Mouse (Mus musculus) midbrain, postnatal 0 days (tissue): ENCODE results near the gene Ephb6. TPM values are rescaled to one million over a fixed set of nuclear protein-coding genes. Genes with fewer than 3 reads are reported as not detected.

ENCODE experiments used
- ATAC-seq: fragments of 200-750 bp; cut with Nextera tagmentation; 2 replicates; pipeline ENCODE4 v1.8.0; 2017; ENCODE audit warnings: moderate number of reproducible peaks, mild to moderate bottlenecking, moderate TSS enrichment, moderate library complexity; ENCODE audit not compliant: low FRiP score
- DNase-seq: peaks from one replicate; pipeline ENCODE4 v3.0.0-alpha.2; 2015; ENCODE audit warnings: low spot score
- H3K27ac ChIP-seq: fragments of 300-500 bp; sonication (generic); 2 replicates; pipeline ENCODE4 v1.5.1; 2014; ENCODE audit warnings: low read depth, mild to moderate bottlenecking, low read length, mixed read lengths
- H3K27me3 ChIP-seq: fragments of 300-500 bp; sonication (generic); 2 replicates; pipeline ENCODE4 v1.6.1; 2014; ENCODE audit warnings: low read length, control low read depth, mixed read lengths; ENCODE audit not compliant: insufficient read depth
- H3K36me3 ChIP-seq: fragments of 300-500 bp; sonication (generic); 2 replicates; pipeline ENCODE4 v1.6.1; 2014; ENCODE audit warnings: low read length, control low read depth, mixed read lengths; ENCODE audit not compliant: insufficient read depth
- H3K4me1 ChIP-seq: fragments of 300-500 bp; sonication (generic); 2 replicates; pipeline ENCODE4 v1.6.1; 2014; ENCODE audit warnings: mild to moderate bottlenecking, control low read depth, antibody characterized with exemption, low read length, mixed read lengths; ENCODE audit not compliant: insufficient read depth
- H3K4me2 ChIP-seq: fragments of 300-500 bp; sonication (generic); 2 replicates; pipeline ENCODE4 v1.6.1; 2014; ENCODE audit warnings: low read depth, mild to moderate bottlenecking, low read length, mixed read lengths; ENCODE audit not compliant: poor library complexity, severe bottlenecking
- H3K4me3 ChIP-seq: fragments of 300-500 bp; sonication (generic); 2 replicates; pipeline ENCODE4 v1.5.1; 2014; ENCODE audit warnings: low read depth, mild to moderate bottlenecking, low read length, moderate library complexity
- H3K9ac ChIP-seq: fragments of 300-500 bp; sonication (generic); replicated peaks from 2 replicates; pipeline ENCODE4 v1.6.1; 2014; ENCODE audit warnings: mild to moderate bottlenecking, low read length, moderate library complexity, mixed read lengths; ENCODE audit not compliant: poor library complexity, severe bottlenecking
- H3K9me3 ChIP-seq: fragments of 300-500 bp; sonication (generic); 2 replicates; pipeline ENCODE4 v1.6.1; 2016; ENCODE audit warnings: low read length, control low read depth
- CTCF ChIP-seq: IDR thresholded peaks from 2 replicates; pipeline ENCODE4 v1.5.1; 2016; ENCODE audit warnings: antibody characterized with exemption, mild to moderate bottlenecking
- WGBS: fragments of 180-500 bp; shearing (Covaris S2); extraction: QIAGEN DNeasy Blood & Tissue Kit; methylation state at CpG from one replicate; pipeline ENCODE4 v1.1.7; 2014; 5-methylcytosine and 5-hydroxymethylcytosine counted together
- polyA plus RNA-seq: library from polyadenylated mRNA; unstranded; fragments of >200 nt; fragmentation: Nextera tagmentation; extraction: Ambion mirVana; gene quantifications from 2 replicates; pipeline ENCODE4 v1.2.1, GENCODE M21; 2015
- total RNA-seq: library from RNA; depleted of rRNA; stranded (reverse); fragments of >200 nt; gene quantifications from 2 replicates; pipeline ENCODE4 v1.2.3, GENCODE M21; 2014

The Ephb6 gene
- total and polyA plus RNA-seq, 2 experiments from 2014 or later, result 32.0 to 70.3 TPM

DNA sequence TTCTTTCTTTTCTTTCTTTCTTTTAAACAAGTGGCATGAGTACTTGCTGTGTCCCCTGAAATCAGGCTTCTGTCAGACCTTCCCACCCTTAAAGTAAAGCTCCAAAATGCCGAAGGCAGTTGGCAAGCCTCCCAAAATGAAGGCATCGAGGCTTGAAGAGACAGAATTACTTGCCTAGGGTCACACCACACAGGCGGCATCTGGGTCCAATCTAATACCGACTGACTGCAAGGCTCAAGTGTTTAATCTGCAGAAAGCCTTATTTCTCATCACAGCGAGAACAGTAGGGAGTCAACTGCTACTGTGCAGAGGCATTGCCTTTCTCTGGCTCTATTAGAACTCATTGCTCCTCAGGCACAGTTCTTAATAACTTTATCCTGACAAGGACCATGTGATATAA is 28.0 kb upstream of the Ephb6 start:
- Histone ChIP-seq H3K4me2 (no peak overlapping the region), H3K27ac (no peak overlapping the region), H3K36me3 (no peaks in the 10 kb centered on the region), H3K4me3 (no peak overlapping the region), H3K9ac (no peak overlapping the region), H3K27me3 (no peaks in the 10 kb centered on the region), H3K9me3 (no peaks in the 10 kb centered on the region), H3K4me1 (no peaks in the 10 kb centered on the region)
- TF ChIP-seq CTCF, result no peak
- DNase-seq, result peak; percentile 72
- ATAC-seq, result no peak
- WGBS, result 39% methylated on average over 5 of the region's 5 CpGs

DNA sequence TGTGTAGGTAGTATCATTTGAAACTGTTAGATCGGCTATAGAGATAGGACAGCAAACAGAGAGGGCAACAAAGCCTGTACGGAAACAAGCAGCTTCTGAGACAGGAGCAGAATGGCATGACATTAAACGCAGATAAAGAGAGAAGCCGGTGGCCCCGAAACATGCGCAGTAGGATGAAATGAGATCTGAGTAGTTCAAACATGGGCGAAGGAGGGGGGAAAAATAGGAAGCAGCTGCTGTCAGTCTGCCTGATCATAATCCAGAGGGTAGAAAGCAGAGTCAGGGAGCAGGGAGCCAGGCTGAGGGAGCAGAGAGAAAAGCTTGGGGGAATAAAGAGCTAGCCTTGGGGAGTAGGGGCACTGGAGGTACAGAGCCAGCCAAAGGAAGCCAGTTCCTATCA is 24.0 kb upstream of the Ephb6 start:
- ATAC-seq, result no peak

DNA sequence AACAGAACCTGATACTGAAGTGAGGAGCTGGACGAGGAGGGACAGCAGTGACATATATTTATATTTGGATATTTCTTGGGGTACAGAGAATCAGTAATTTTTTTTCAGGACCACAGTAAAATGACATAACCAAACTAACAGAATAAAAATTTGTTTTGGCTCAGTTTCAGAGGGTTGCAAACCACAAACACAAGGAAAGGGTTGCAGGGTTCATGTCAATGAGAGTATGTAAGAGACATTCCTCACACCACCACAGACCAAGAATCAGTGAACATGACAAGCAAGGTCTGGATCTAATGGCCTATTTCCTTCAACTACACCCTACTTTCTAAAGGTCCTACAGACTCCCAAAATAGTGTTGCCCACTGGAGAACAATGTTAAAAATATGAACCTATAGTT is 23.1 kb upstream of the Ephb6 start:
- DNase-seq, result no peak
- no peak for ATAC-seq
- TF ChIP-seq CTCF, result no peak
- H3K27ac ChIP-seq, result no peak overlapping the region
- no peak overlapping the region for H3K4me3 ChIP-seq
- no peaks in the 10 kb centered on the region for H3K9me3 ChIP-seq
- H3K4me2 ChIP-seq, result no peak overlapping the region
- no peaks in the 10 kb centered on the region for H3K4me1 ChIP-seq
- no peaks in the 10 kb centered on the region for H3K36me3 ChIP-seq
- H3K27me3 ChIP-seq, result no peaks in the 10 kb centered on the region
- WGBS, result 86% methylated on average over 1 of the region's 1 CpGs
- no peak overlapping the region for H3K9ac ChIP-seq

More for the DNA sequence above, 24.0 kb upstream of the Ephb6 start:
- WGBS, result 18% methylated on average over 7 of the region's 7 CpGs
- no peak overlapping the region for H3K27ac ChIP-seq
- H3K9ac ChIP-seq, result no peak overlapping the region
- no peak overlapping the region for H3K4me3 ChIP-seq
- no peaks in the 10 kb centered on the region for H3K4me1 ChIP-seq
- no peaks in the 10 kb centered on the region for H3K27me3 ChIP-seq
- H3K36me3 ChIP-seq, result no peaks in the 10 kb centered on the region
- no peak for TF ChIP-seq CTCF
- H3K9me3 ChIP-seq, result no peaks in the 10 kb centered on the region
- no peak overlapping the region for H3K4me2 ChIP-seq
- DNase-seq, result no peak

DNA sequence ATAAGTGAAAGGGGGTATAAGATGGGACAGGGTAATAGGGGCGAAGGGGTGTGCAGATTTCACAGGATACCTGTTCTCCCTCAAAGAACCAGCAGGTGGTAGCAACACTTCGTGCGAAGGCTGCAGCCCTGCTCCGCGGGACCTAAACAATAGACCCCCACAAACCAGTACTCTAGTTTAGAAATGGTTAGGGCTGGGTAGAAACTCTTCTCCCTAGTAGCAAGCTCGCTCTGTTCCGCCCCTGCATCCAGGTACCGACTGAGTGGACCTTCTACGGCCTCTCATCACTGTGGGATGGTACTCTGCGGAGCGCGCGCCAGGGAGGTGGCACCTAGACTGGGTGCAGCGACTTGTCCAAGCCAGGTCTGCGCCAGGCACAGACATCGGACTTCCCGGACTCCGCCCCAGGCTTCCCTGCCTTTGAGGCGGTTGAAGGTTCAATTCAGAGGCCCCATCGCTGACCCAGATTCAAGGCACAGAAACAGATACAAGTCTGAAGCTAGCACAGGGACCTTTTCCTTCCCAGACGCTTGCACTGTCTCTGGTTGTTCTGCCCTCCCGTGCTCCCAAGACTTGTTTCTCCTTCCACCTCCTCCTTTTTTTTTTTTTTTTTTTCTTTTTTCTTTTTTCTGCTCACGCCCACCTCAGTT is 756 bp upstream of the Ephb6 start:
- Histone ChIP-seq H3K4me2 (peak overlapping the region; percentile 93), H3K36me3 (no peaks in the 10 kb centered on the region), H3K27me3 (no peaks in the 10 kb centered on the region), H3K27ac (peak overlapping the region; percentile 73), H3K9me3 (no peaks in the 10 kb centered on the region), H3K9ac (peak overlapping the region; percentile 76), H3K4me3 (peak overlapping the region; percentile 68), H3K4me1 (peaks cover 17% of the 10 kb centered on the region; the same call in 1 of the 2 replicates)
- whole genome bisulfite sequencing, result under 1% methylated on average over 23 of the region's 23 CpGs
- ATAC-seq, result peak; percentile 77
- peak; percentile 83 for DNase-seq
- peak; percentile 85 for TF ChIP-seq CTCF

GRCm38 (mm10) chr6:41605794-41606104 is 467 bp downstream of the Ephb6 start:
- ATAC-seq, result peak; percentile 50
- peak overlapping the region; percentile 68 for H3K4me3 ChIP-seq

GRCm38 (mm10) chr6:41606214-41606613 is 932 bp downstream of the Ephb6 start:
- Histone ChIP-seq H3K27ac (no peak overlapping the region), H3K27me3 (no peaks in the 10 kb centered on the region), H3K9me3 (no peaks in the 10 kb centered on the region), H3K4me3 (peak overlapping the region; percentile 68), H3K9ac (peak overlapping the region; percentile 76), H3K4me1 (peaks cover 17% of the 10 kb centered on the region; the same call in 1 of the 2 replicates), H3K36me3 (no peaks in the 10 kb centered on the region), H3K4me2 (peak overlapping the region; percentile 93)
- TF ChIP-seq CTCF, result peak; percentile 20; the same call in 1 of the 2 replicates
- DNase-seq, result peak; percentile 22
- no peak for ATAC-seq
- 5% methylated on average over 4 of the region's 4 CpGs for WGBS

More at GRCm38 (mm10) chr6:41605794-41606104, 467 bp downstream of the Ephb6 start:
- no peak for DNase-seq
- WGBS, result 1% methylated on average over 7 of the region's 7 CpGs
- peak overlapping the region; percentile 93 for H3K4me2 ChIP-seq
- H3K27me3 ChIP-seq, result no peaks in the 10 kb centered on the region
- no peaks in the 10 kb centered on the region for H3K9me3 ChIP-seq
- peak overlapping the region; percentile 76 for H3K9ac ChIP-seq
- peak overlapping the region; percentile 73 for H3K27ac ChIP-seq
- H3K36me3 ChIP-seq, result no peaks in the 10 kb centered on the region
- H3K4me1 ChIP-seq, result peaks cover 17% of the 10 kb centered on the region; the same call in 1 of the 2 replicates
- TF ChIP-seq CTCF, result no peak
